Mouse (Mus musculus) intestine, embryonic 16.5 days (tissue): ENCODE results near the gene Uhrf1. TPM values are rescaled to one million over a fixed set of nuclear protein-coding genes. Genes with fewer than 3 reads are reported as not detected.

ENCODE experiments used
- ATAC-seq: fragments of 200-750 bp; cut with Nextera tagmentation; 2 replicates; pipeline ENCODE4 v1.8.0; 2017; ENCODE audit warnings: moderate TSS enrichment, moderate library complexity
- H3K27ac ChIP-seq: fragments of 300-500 bp; sonication (generic); 2 replicates; pipeline ENCODE4 v1.5.1; 2014; ENCODE audit warnings: mild to moderate bottlenecking, low read length
- H3K27me3 ChIP-seq: fragments of 300-500 bp; sonication (generic); replicated peaks from 2 replicates; pipeline ENCODE4 v1.6.1; 2014; ENCODE audit warnings: low read length, control low read depth, mixed read lengths; ENCODE audit not compliant: control insufficient read depth, insufficient read depth
- H3K36me3 ChIP-seq: fragments of 300-500 bp; sonication (generic); 2 replicates; pipeline ENCODE4 v1.6.1; 2014; ENCODE audit warnings: low read length, control low read depth; ENCODE audit not compliant: control insufficient read depth, insufficient read depth
- H3K4me1 ChIP-seq: fragments of 300-500 bp; sonication (generic); 2 replicates; pipeline ENCODE4 v1.6.1; 2014; ENCODE audit warnings: low read length, control low read depth, mixed read lengths; ENCODE audit not compliant: control insufficient read depth, insufficient read depth
- H3K4me2 ChIP-seq: fragments of 300-500 bp; sonication (generic); 2 replicates; pipeline ENCODE4 v1.6.1; 2014; ENCODE audit warnings: low read depth, low read length, control low read depth
- H3K4me3 ChIP-seq: fragments of 300-500 bp; sonication (generic); 2 replicates; pipeline ENCODE4 v1.5.1; 2014; ENCODE audit warnings: mild to moderate bottlenecking, low read length
- H3K9ac ChIP-seq: fragments of 300-500 bp; sonication (generic); 2 replicates; pipeline ENCODE4 v1.6.1; 2014; ENCODE audit warnings: low read depth, low read length
- H3K9me3 ChIP-seq: fragments of 300-500 bp; sonication (generic); 2 replicates; pipeline ENCODE4 v1.6.1; 2016; ENCODE audit warnings: low read length, control low read depth; ENCODE audit not compliant: control insufficient read depth
- WGBS: fragments of 180-500 bp; shearing (Covaris S2); extraction: QIAGEN DNeasy Blood & Tissue Kit; methylation state at CpG from one replicate; pipeline ENCODE4 v1.1.7; 2014; 5-methylcytosine and 5-hydroxymethylcytosine counted together
- polyA plus RNA-seq: library from polyadenylated mRNA; unstranded; fragments of >200 nt; fragmentation: Nextera tagmentation; extraction: Ambion mirVana; gene quantifications from 2 replicates; pipeline ENCODE4 v1.2.1, GENCODE M21; 2015

The Uhrf1 gene
- polyA plus RNA-seq, 1 experiment from 2014 or later: 114 TPM

DNA sequence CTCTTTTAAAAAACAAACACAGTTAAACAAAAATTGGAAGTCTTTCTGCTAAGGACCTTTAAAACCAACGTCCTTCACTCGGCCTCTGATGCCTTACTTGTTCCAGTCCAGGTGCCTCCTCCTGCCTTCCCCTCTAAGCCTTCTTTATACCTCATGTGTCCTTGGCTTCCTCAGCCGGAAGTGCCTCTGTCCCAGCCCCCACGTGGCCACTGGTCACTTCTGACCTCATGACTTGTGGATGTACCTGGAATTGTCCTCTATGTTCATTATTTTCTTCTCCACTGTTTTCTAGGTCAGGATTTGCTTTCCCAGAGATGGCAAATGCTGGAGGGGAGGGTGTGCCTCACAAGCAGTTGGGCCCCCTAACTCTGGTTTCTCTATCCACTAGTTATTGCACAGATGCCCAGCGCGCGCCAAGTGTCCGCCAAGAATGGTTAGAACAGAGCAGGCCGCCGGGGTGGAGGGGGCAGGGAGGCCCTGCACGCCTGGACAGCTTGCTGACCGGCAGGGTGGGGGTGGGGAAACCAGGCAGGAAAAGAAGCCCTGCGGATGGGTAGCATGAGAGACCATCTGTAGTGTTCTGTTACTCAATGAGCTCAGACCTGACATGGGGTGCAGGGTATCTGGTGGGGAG, 641 bp upstream of the Uhrf1 start:
- peak; percentile 7 for ATAC-seq
- Histone ChIP-seq H3K27ac (peak overlapping the region; percentile 78), H3K4me1 (peaks cover 30% of the 10 kb centered on the region), H3K4me2 (peak overlapping the region; percentile 93), H3K36me3 (no peaks in the 10 kb centered on the region), H3K4me3 (peak overlapping the region; percentile 77), H3K9ac (peak overlapping the region; percentile 72), H3K27me3 (no peaks in the 10 kb centered on the region), H3K9me3 (no peaks in the 10 kb centered on the region)
- WGBS: 29% methylated on average over 13 of the region's 13 CpGs

DNA sequence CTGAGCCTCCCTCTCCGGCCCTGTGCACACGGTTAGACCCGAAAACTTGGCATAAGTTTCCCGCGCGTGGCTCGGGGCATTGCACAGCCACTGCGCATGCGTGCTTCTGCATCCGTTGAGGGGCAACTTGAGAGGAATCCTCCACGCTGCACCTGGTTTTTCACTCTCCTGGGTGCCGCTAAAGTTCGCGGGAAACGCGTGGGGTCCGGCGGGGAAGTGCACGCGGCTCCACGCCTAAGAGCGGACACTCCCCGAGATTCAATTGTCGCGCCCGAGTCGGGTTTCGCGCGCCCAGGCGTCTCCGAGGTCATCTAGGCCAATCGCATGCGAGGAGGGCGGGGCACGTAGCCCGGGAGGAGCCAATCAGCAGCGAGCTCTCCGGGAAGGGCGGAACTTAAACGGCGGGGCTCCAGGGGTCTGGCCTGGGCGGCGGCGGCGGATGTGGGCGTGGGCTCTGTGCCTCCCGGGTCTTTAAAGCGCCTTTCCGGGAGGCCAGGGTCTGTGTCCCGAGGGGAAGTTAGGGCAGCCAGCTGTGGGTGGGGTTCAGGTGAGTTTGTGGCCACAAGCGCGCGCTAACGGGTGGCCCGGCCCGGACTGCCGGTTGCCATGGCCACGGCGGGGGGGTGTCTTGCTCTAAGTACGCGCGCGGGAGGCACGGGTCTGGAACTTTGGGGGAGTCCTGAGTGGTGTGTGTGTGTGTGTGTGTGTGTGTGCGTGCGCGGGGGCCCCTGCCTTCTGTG, 896 bp downstream of the Uhrf1 start:
- peak overlapping the region; percentile 77 for H3K4me3 ChIP-seq
- H3K27me3 ChIP-seq: no peaks in the 10 kb centered on the region
- H3K9ac ChIP-seq: peak overlapping the region; percentile 72
- peak overlapping the region; percentile 91 for H3K27ac ChIP-seq
- H3K36me3 ChIP-seq: no peaks in the 10 kb centered on the region
- H3K9me3 ChIP-seq: no peaks in the 10 kb centered on the region
- WGBS: under 1% methylated on average over 68 of the region's 68 CpGs
- peak overlapping the region; percentile 93 for H3K4me2 ChIP-seq
- ATAC-seq: peak; percentile 82
- H3K4me1 ChIP-seq: peaks cover 39% of the 10 kb centered on the region

DNA sequence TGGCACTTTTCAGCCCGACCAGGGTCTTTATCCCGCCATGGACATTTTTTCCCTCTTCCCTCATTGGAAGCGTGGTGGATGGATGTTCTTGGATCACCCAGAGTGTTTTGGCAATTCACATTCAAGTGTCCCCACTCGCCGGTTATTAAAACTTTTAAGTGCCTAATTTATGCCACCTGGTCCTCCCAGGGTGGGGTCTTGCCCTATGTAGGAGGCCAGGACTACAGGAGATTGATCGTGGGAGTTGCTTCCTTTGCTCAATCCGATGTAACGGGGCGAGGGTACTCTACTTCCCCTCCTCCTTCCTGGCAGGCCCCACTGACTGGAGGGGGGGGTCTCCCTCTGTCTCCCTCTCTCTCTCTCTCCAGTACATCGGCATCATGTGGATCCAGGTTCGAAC, 1.6 kb downstream of the Uhrf1 start:
- Histone ChIP-seq H3K4me3 (peak overlapping the region; percentile 77), H3K36me3 (no peaks in the 10 kb centered on the region), H3K4me2 (peak overlapping the region; percentile 93), H3K9me3 (no peaks in the 10 kb centered on the region), H3K9ac (peak overlapping the region; percentile 72), H3K4me1 (peaks cover 39% of the 10 kb centered on the region), H3K27me3 (no peaks in the 10 kb centered on the region), H3K27ac (peak overlapping the region; percentile 58)
- ATAC-seq: no peak
- 6% methylated on average over 11 of the region's 11 CpGs for WGBS

DNA sequence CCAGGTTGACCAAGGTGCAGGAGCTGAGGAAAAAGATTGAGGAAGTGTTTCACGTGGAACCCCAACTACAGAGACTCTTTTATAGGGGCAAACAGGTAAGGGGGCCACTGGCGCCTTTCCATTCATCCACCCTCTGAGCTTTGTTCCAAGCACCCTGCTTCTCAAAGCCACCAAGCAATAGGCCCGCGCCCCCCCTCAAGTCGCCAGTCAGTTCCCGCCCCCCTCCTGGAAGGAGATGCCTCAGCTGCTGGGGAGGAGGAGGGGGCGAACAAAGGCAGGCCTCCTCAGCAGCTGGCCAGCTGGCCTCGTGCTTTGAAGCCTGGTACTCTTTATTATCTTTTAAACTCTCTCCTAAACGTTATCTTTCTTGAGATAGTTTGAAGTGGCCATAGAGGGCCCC, 2.0 kb downstream of the Uhrf1 start:
- H3K9ac ChIP-seq: peak overlapping the region; percentile 72
- H3K4me1 ChIP-seq: peaks cover 39% of the 10 kb centered on the region
- H3K27ac ChIP-seq: peak overlapping the region; percentile 58
- H3K4me2 ChIP-seq: peak overlapping the region; percentile 93
- H3K4me3 ChIP-seq: peak overlapping the region; percentile 77
- H3K27me3 ChIP-seq: no peaks in the 10 kb centered on the region
- WGBS: 12% methylated on average over 9 of the region's 9 CpGs
- ATAC-seq: no peak; the same call in none of the 2 replicates
- no peaks in the 10 kb centered on the region for H3K9me3 ChIP-seq
- H3K36me3 ChIP-seq: no peaks in the 10 kb centered on the region

DNA sequence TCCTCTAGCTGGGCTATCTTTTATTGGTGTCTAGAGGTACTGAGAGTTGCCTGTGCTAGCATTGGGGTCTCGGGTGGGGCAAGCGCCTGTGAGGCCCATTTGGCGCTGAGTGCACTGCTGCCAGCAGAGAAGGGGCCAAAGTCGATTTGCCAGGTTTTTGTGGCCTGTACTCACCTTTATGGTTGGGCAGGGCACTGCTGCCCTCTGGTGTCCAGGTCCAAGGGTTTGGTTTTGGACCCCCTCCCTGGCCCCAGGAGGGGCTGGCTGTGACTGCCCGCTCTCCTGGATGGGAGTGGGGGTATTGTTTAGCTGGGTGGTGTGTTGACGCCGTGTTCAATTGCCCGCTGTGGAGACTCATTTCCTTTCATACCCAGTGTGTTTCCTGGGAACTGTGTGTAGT, 2.7 kb downstream of the Uhrf1 start:
- Histone ChIP-seq H3K4me3 (peak overlapping the region; percentile 77), H3K27me3 (no peaks in the 10 kb centered on the region), H3K36me3 (0 out of 2 replicates have a peak, but pooled peaks cover 2% of the 10 kb centered on the region), H3K4me1 (peaks cover 39% of the 10 kb centered on the region), H3K9me3 (no peaks in the 10 kb centered on the region), H3K27ac (peak overlapping the region; percentile 58), H3K4me2 (peak overlapping the region; percentile 93), H3K9ac (peak overlapping the region; percentile 72)
- ATAC-seq: peak; percentile 17; the same call in 1 of the 2 replicates
- WGBS: 53% methylated on average over 8 of the region's 8 CpGs

DNA sequence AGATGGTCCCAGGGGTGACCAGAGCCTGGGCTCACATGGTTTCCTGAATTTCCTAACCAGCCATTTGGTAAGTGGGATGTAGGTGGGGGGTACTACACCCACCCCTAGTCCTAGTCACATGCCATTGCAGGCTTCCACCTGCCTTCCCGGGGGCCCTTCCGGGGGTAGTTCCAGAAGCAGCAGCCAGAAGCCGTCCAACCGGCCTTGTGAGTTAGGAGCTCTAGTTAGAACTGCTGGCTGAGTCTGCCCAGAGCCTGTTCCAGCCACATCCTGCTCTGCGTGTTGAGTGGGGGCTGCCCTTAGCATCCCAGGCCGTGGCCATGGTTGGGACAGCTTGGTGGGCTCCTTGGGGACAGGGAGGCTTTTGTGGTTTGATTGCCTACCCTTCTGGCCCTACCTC, 5.0 kb downstream of the Uhrf1 start:
- 45% methylated on average over 6 of the region's 6 CpGs for WGBS
- H3K4me2 ChIP-seq: peak overlapping the region; percentile 15
- H3K4me3 ChIP-seq: no peak overlapping the region
- ATAC-seq: peak; percentile 16; the same call in 1 of the 2 replicates
- H3K9me3 ChIP-seq: no peaks in the 10 kb centered on the region
- peaks cover 16% of the 10 kb centered on the region; the same call in 1 of the 2 replicates for H3K36me3 ChIP-seq
- H3K27me3 ChIP-seq: no peaks in the 10 kb centered on the region
- peak overlapping the region; percentile 53 for H3K9ac ChIP-seq
- peaks cover 32% of the 10 kb centered on the region for H3K4me1 ChIP-seq
- H3K27ac ChIP-seq: peak overlapping the region; percentile 39

DNA sequence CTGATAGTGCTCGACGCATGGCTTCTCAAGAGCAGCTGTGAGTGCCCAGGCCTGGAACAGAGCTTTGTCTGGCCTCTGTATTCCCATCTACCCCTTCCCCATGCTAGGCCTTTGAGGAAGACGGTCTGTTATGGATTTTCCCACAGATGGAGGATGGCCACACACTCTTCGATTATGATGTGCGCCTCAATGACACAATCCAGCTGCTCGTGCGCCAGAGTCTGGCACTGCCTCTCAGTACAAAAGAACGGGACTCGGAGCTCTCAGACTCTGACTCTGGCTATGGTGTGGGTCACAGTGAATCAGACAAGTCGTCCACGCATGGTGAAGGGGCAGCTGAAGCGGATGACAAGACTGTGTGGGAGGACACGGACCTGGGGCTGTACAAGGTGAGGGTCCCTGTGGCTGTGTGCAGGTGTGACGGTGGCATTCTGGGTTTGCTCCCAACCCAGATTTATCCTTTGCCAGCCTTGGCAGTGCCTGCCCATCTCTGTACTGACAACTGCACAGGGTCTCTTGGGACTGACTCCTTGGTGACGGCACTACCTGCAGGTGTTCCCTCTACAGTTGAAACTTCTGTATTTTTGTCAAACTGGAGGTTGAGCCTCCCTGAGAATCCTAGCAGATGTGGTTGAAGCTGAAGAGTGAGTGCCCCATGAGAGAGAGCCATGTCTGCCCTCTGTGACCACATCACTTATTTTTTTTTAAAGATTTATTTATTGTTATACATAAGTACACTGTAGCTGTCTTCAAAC, 6.2 kb downstream of the Uhrf1 start:
- Histone ChIP-seq H3K27me3 (no peaks in the 10 kb centered on the region), H3K4me2 (no peak overlapping the region), H3K36me3 (peaks cover 20% of the 10 kb centered on the region; the same call in 1 of the 2 replicates), H3K4me3 (no peak overlapping the region), H3K4me1 (peaks cover 29% of the 10 kb centered on the region), H3K9ac (no peak overlapping the region), H3K9me3 (no peaks in the 10 kb centered on the region), H3K27ac (no peak overlapping the region)
- WGBS: 79% methylated on average over 15 of the region's 15 CpGs
- no peak for ATAC-seq

DNA sequence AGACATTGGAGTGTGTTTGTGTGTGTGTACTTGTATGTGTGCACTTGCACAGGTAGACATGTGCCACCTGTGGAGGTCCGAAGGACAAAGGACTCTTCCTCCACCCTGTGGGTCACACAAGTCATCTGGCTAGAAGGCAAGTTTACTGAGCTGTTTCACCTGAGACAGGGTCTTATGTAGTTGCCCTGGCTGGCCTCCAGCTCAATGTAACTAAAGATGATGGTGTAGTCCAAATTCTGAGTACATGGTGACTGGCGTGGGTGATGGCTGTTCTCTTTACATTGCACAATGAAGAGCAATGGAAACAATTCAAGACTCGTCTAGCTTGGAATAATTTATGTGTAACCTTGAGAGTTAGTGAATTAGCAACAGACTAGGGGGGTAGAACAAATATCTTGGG, 21.3 kb downstream of the Uhrf1 start:
- no peak overlapping the region; the same call in 1 of the 2 replicates for H3K27ac ChIP-seq
- no peak overlapping the region for H3K4me3 ChIP-seq
- H3K9ac ChIP-seq: no peak overlapping the region
- no peaks in the 10 kb centered on the region for H3K9me3 ChIP-seq
- H3K36me3 ChIP-seq: peaks cover 8% of the 10 kb centered on the region
- no peak overlapping the region for H3K4me2 ChIP-seq
- no peaks in the 10 kb centered on the region for H3K27me3 ChIP-seq
- ATAC-seq: no peak
- H3K4me1 ChIP-seq: peaks cover 23% of the 10 kb centered on the region
- WGBS: 61% methylated on average over 3 of the region's 3 CpGs
